17 mouse cellular contexts compared by ENCODE assay signal in genomic region chr11:86369003-86369402, GRCm38 (mm10). TPM values are rescaled to one million over a fixed set of nuclear protein-coding genes. Genes with fewer than 3 reads are reported as not detected.
DNase-seq lines count a peak whose midpoint lies in the region; ATAC-seq lines count a peak whose summit lies in the region.
"Had no signal": no experiment of that assay in that cellular context is flagged by ENCODE, and none has a peak within 500 bp of the region (broad histone marks: within the 10 kb centered on the region; RNA-seq: fewer than 3 reads in every experiment).

No protein-coding gene starts in this region.

- no peak overlapping the region for H3K4me3 ChIP-seq in midbrain, embryonic 11.5 days (ENCODE audit: low read depth, low read length)
- H3K4me3 ChIP-seq in midbrain, embryonic 15.5 days, result no peak overlapping the region
- H3K4me3 ChIP-seq: embryonic facial prominence, embryonic 12.5 days; forebrain, embryonic 12.5 days; heart, embryonic 12.5 days; hindbrain, embryonic 15.5 days had no signal

- H3K36me3 ChIP-seq in midbrain, embryonic 11.5 days (ENCODE audit: control insufficient read depth, insufficient read depth, low read length), result no peaks in the 10 kb centered on the region
- H3K36me3 ChIP-seq in midbrain, embryonic 15.5 days (replicated peaks), result no peaks in the 10 kb centered on the region
- H3K36me3 ChIP-seq: embryonic facial prominence, embryonic 12.5 days; forebrain, embryonic 12.5 days; heart, embryonic 12.5 days; hindbrain, embryonic 15.5 days had no signal

- ATAC-seq in midbrain, embryonic 11.5 days (ENCODE audit: low FRiP score), result no peak
- no peak for ATAC-seq in midbrain, embryonic 15.5 days (replicated peaks)
- ATAC-seq: forebrain, embryonic 16.5 days; Patski had no signal

- no peak overlapping the region for H3K9ac ChIP-seq in midbrain, embryonic 11.5 days (ENCODE audit: low read length)
- H3K9ac ChIP-seq in midbrain, embryonic 15.5 days, result no peak overlapping the region
- H3K9ac ChIP-seq: embryonic facial prominence, embryonic 12.5 days; forebrain, embryonic 12.5 days; heart, embryonic 12.5 days; hindbrain, embryonic 15.5 days had no signal

- no peaks in the 10 kb centered on the region for H3K4me1 ChIP-seq in midbrain, embryonic 11.5 days (ENCODE audit: control insufficient read depth, insufficient read depth, low read length)
- H3K4me1 ChIP-seq in midbrain, embryonic 15.5 days, result no peaks in the 10 kb centered on the region
- H3K4me1 ChIP-seq: forebrain, embryonic 12.5 days; heart, embryonic 12.5 days; hindbrain, embryonic 15.5 days had no signal

- DNase-seq in midbrain, embryonic 11.5 days (ENCODE audit: low spot score, missing footprints), result peak; percentile 60
- peak; percentile 27 for DNase-seq in embryo, embryonic 10.5 days (ENCODE audit: low spot score)
- DNase-seq in mesoderm, embryonic 11.5 days (ENCODE audit: low read depth, low spot score), result peak; percentile 45
- DNase-seq in thymus, postnatal 4 days, result no peak
- DNase-seq in B cell, adult 2 months, result no peak
- DNase-seq: adrenal gland, postnatal 14 days; cerebellum, adult 18-20 months; cerebellum, postnatal 10 days; gastrocnemius, postnatal 14 days; kidney, adult 11 months had no signal

- no peaks in the 10 kb centered on the region for H3K27me3 ChIP-seq in midbrain, embryonic 11.5 days (ENCODE audit: control insufficient read depth, insufficient read depth, low read length)
- H3K27me3 ChIP-seq in midbrain, embryonic 15.5 days (replicated peaks), result no peaks in the 10 kb centered on the region
- H3K27me3 ChIP-seq: embryonic facial prominence, embryonic 12.5 days; forebrain, embryonic 12.5 days; heart, embryonic 12.5 days; hindbrain, embryonic 15.5 days; Patski had no signal

- no peak overlapping the region for H3K27ac ChIP-seq in midbrain, embryonic 11.5 days (ENCODE audit: low read depth, low read length)
- H3K27ac ChIP-seq in midbrain, embryonic 15.5 days, result no peak overlapping the region
- H3K27ac ChIP-seq: embryonic facial prominence, embryonic 12.5 days; forebrain, embryonic 12.5 days; hindbrain, embryonic 15.5 days had no signal

- H3K4me2 ChIP-seq in midbrain, embryonic 11.5 days, result no peak overlapping the region
- no peak overlapping the region for H3K4me2 ChIP-seq in midbrain, embryonic 15.5 days
- H3K4me2 ChIP-seq: embryonic facial prominence, embryonic 12.5 days; forebrain, embryonic 12.5 days; heart, embryonic 12.5 days; hindbrain, embryonic 15.5 days had no signal

- no peaks in the 10 kb centered on the region for H3K9me3 ChIP-seq in midbrain, embryonic 11.5 days (ENCODE audit: control insufficient read depth, low read length)
- no peaks in the 10 kb centered on the region for H3K9me3 ChIP-seq in midbrain, embryonic 15.5 days
- H3K9me3 ChIP-seq: embryonic facial prominence, embryonic 12.5 days; forebrain, embryonic 12.5 days; heart, embryonic 12.5 days; hindbrain, embryonic 15.5 days had no signal

- 77% methylated on average over 5 of the region's 5 CpGs for WGBS in midbrain, embryonic 11.5 days
- WGBS in midbrain, embryonic 15.5 days, result 82% methylated on average over 5 of the region's 5 CpGs

RNA-seq across cellular contexts. Expression of gene Med13, which starts 11.6 kb away (rescaled TPM):
- polyA plus RNA-seq in midbrain, embryonic 11.5 days (2014; fragmentation: Nextera tagmentation; extraction: Ambion mirVana), result 13.2 and 14.7 TPM in 2 replicates
- polyA plus RNA-seq in midbrain, embryonic 15.5 days (2015; fragmentation: Nextera tagmentation; extraction: Ambion mirVana), result 8.7 and 9.0 TPM in 2 replicates

Comparison
In these comparisons a context has a peak if more than half of its experiments do, and no peak if none do; other contexts are left out.
1. DNase-seq: peak in midbrain, embryonic 11.5 days (single experiment), embryo, embryonic 10.5 days (single experiment) and mesoderm, embryonic 11.5 days (single experiment); none in thymus, postnatal 4 days (single experiment) and B cell, adult 2 months (0 of 2).